Mouse (Mus musculus): ENCODE measurements around the gene Etnk1.

GRCm38 (mm10) chr6:143243191-143243590 is 76.2 kb downstream of the Etnk1 start:
- no peak for TF ChIP-seq CTCF (IDR thresholded peaks at IDR 0.05; ENCODE audit: borderline replicate concordance, control insufficient read depth, extremely low read depth, insufficient read depth, low read length, poor library complexity)
- no peak for TF ChIP-seq POLR2A (IDR thresholded peaks at IDR 0.05; ENCODE audit: control insufficient read depth, extremely low read depth, insufficient read depth, low read length, poor library complexity)
